Mouse (Mus musculus): Measurements from ENCODE around the gene Ccl24. TPM values are rescaled to one million over a fixed set of nuclear protein-coding genes. Genes with fewer than 3 reads are reported as not detected.
"Not testable (repeated sequence)": the region's sequence is repeated elsewhere in the genome, so short reads cannot be mapped to it uniquely, and the experiment has no call there.

Gene Ccl24
- 3.3 and 3.6 TPM in 2 replicates for polyA plus RNA-seq (2012; rRNA removed)

DNA sequence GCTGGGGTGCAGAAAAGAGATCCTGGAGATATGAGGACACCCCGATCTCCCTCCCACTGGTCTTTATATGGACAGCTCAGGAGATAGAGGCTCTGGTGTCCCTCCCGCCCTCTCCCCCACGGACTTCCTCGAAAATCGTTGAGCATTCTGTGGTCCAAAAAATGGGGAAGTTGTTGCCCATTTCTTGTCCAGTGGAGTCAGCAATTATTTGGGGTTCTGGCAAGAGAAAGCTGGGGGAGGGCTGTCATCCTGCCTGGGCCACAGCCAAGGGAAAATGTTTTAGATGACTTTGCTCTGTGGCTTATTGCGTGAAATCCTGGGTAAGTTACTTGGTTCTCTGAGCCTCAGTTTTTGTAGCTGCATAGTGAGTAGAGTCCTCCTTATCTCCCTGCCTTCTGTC, at the start of gene Ccl24:
Gene Ccl24, minus strand, starts transcription at position 44 of the 400 bp plus-strand sequence.
- 72% methylated on average over 6 of the region's 6 CpGs for WGBS
- no peak for TF ChIP-seq CTCF (IDR thresholded peaks at IDR 0.05; ENCODE audit: extremely low read depth, insufficient read length, insufficient replicate concordance, low read depth, low read length)
- no peak for TF ChIP-seq POLR2A (IDR thresholded peaks at IDR 0.05; ENCODE audit: low read depth, low read length)
- H3K4me1 ChIP-seq (ENCODE audit: control insufficient read depth, insufficient read depth, insufficient read length, low read length), result peaks cover 2% of the 10 kb centered on the region; the same call in 1 of the 2 replicates
- no peak within 1 kb of the TSS for H3K4me3 ChIP-seq (ENCODE audit: low read depth, low read length)
- no peaks in the 10 kb centered on the region for H3K27me3 ChIP-seq (ENCODE audit: control insufficient read depth, insufficient read depth, low read length)
- no peak within 1 kb of the TSS for H3K27ac ChIP-seq (ENCODE audit: insufficient read depth, low read depth, low read length)
- H3K36me3 ChIP-seq (ENCODE audit: control insufficient read depth, insufficient read depth, low read length), result no peaks in the 10 kb centered on the region

DNA sequence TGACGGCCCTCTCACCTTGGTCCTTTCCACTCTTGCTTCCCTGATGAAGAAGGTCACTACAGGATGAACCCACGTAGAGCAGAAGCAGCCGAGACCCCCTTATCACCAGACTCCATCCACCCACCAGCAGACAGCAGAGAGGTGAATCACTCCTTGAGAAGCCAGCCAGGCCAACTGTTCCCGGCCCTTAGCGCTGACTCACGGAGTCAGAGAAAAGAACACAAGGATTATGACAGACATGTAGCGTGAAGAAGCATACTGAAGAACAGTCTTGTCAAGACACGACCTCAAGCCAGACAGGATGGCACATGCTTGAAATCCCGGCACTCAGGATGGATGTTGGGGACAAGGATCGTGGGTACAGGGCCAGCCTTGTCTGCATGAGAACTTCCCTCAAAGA, 48.9 kb upstream of the Ccl24 start:
- Histone ChIP-seq H3K36me3 (ENCODE audit: control insufficient read depth, insufficient read depth, low read length) (no peaks in the 10 kb centered on the region), H3K4me1 (ENCODE audit: control insufficient read depth, insufficient read depth, insufficient read length, low read length) (peaks cover 3% of the 10 kb centered on the region), H3K4me3 (ENCODE audit: low read depth, low read length) (no peak overlapping the region), H3K27me3 (ENCODE audit: control insufficient read depth, insufficient read depth, low read length) (no peaks in the 10 kb centered on the region), H3K27ac (ENCODE audit: insufficient read depth, low read depth, low read length) (no peak overlapping the region)
- TF ChIP-seq POLR2A (IDR thresholded peaks at IDR 0.05; ENCODE audit: low read depth, low read length) (no peak), CTCF (IDR thresholded peaks at IDR 0.05; ENCODE audit: extremely low read depth, insufficient read length, insufficient replicate concordance, low read depth, low read length) (no peak)
- 77% methylated on average over 10 of the region's 10 CpGs for WGBS

DNA sequence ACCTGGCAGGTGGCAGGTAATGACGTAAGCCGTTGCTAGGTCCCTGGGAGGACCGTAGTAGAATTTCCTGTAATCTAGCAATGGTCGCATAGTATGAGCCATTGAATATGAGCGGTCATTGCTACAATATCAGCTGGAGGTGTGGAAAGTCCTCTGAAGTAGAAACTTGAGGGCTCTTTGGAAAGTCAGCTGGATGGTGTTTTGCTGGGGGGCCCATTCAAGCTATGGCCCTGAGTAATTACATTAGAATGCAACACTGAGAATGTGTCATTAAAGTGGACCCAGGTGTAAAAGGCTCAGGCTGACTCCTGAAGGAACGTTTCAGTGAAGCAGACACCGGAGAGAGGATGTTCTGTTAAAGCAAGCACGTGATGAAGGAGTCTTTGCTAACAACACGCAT, 47.7 kb upstream of the Ccl24 start:
- TF ChIP-seq POLR2A (IDR thresholded peaks at IDR 0.05; ENCODE audit: low read depth, low read length), result no peak

DNA sequence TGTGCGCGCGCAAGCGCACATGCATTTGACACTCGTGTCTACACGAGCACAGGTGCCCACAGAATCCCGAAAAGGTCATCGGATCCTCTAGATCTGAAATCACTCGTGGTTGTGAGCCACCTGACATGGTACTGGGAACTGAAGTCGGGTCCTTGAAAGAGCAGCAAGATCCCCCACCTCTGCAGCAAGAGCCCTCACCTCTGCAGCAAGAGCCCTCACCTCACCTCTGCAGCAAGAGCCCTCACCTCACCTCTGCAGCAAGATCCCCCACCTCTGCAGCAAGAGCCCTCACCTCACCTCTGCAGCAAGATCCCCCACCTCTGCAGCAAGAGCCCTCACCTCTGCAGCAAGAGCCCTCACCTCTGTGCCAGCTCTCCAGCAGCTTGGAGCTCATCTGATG, 46.9 kb upstream of the Ccl24 start:
- H3K36me3 ChIP-seq (ENCODE audit: control insufficient read depth, insufficient read depth, low read length); H3K27me3 ChIP-seq (ENCODE audit: control insufficient read depth, insufficient read depth, low read length); H3K4me3 ChIP-seq (ENCODE audit: low read depth, low read length); H3K4me1 ChIP-seq (ENCODE audit: control insufficient read depth, insufficient read depth, insufficient read length, low read length); H3K27ac ChIP-seq (ENCODE audit: insufficient read depth, low read depth, low read length): not testable (repeated sequence)
- 82% methylated on average over 10 of the region's 10 CpGs for WGBS

More for the DNA sequence above, 47.7 kb upstream of the Ccl24 start:
- peaks cover 3% of the 10 kb centered on the region for H3K4me1 ChIP-seq (ENCODE audit: control insufficient read depth, insufficient read depth, insufficient read length, low read length)
- H3K36me3 ChIP-seq (ENCODE audit: control insufficient read depth, insufficient read depth, low read length), result no peaks in the 10 kb centered on the region
- H3K27me3 ChIP-seq (ENCODE audit: control insufficient read depth, insufficient read depth, low read length), result no peaks in the 10 kb centered on the region
- no peak overlapping the region for H3K4me3 ChIP-seq (ENCODE audit: low read depth, low read length)
- 83% methylated on average over 9 of the region's 9 CpGs for WGBS
- H3K27ac ChIP-seq (ENCODE audit: insufficient read depth, low read depth, low read length), result no peak overlapping the region

DNA sequence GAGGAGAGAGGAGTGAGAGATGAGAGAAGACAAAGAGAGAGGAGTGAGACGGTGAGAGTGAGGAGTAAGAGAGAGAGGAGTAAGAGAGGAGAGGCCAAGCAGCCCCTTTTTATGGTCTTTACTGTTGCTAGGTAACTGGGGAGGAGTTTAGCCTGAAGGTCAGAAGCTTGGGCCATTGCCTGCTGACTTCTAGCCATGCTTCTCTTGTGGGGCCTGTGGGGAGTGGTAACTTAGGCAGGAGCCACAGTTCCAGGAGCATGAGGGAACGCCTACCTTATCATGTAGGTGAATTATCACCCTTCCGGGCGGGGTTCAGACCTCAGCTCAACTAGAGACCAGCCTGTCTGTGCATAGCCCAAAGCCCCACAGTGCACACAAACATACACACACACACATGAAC, 36.9 kb upstream of the Ccl24 start:
- no peak overlapping the region for H3K4me3 ChIP-seq (ENCODE audit: low read depth, low read length)
- no peaks in the 10 kb centered on the region for H3K27me3 ChIP-seq (ENCODE audit: control insufficient read depth, insufficient read depth, low read length)
- 29% methylated on average over 4 of the region's 4 CpGs for WGBS
- H3K4me1 ChIP-seq (ENCODE audit: control insufficient read depth, insufficient read depth, insufficient read length, low read length), result peaks cover 2% of the 10 kb centered on the region; the same call in 1 of the 2 replicates
- TF ChIP-seq CTCF (IDR thresholded peaks at IDR 0.05; ENCODE audit: extremely low read depth, insufficient read length, insufficient replicate concordance, low read depth, low read length) (no peak), POLR2A (IDR thresholded peaks at IDR 0.05; ENCODE audit: low read depth, low read length) (no peak)
- no peaks in the 10 kb centered on the region for H3K36me3 ChIP-seq (ENCODE audit: control insufficient read depth, insufficient read depth, low read length)
- H3K27ac ChIP-seq (ENCODE audit: insufficient read depth, low read depth, low read length), result no peak overlapping the region

DNA sequence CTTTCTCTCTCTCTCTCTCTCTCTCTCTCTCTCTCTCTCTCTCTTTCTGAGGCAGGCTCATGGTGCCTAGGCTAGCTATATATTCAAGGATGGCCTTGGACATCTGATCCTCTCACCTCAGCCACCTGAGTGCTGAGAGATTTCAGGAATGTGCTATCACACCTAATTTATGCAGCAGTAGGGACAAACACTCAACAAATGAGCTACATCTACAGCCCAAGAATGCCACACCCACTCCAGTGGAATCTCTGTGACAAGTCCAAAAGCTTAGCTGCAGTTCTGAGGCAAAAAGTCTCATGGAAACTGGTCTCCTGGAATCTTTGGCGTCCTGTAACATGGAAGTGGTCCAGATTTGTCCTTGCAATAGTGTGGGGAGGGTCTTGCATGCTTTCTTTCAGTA, 34.7 kb upstream of the Ccl24 start:
- Histone ChIP-seq H3K27me3 (ENCODE audit: control insufficient read depth, insufficient read depth, low read length) (peaks cover 3% of the 10 kb centered on the region; the same call in 1 of the 2 replicates), H3K27ac (ENCODE audit: insufficient read depth, low read depth, low read length) (no peak overlapping the region), H3K4me1 (ENCODE audit: control insufficient read depth, insufficient read depth, insufficient read length, low read length) (peaks cover 2% of the 10 kb centered on the region; the same call in 1 of the 2 replicates), H3K4me3 (ENCODE audit: low read depth, low read length) (no peak overlapping the region), H3K36me3 (ENCODE audit: control insufficient read depth, insufficient read depth, low read length) (no peaks in the 10 kb centered on the region)
- WGBS, result 46% methylated on average over 1 of the region's 1 CpGs
- TF ChIP-seq POLR2A (IDR thresholded peaks at IDR 0.05; ENCODE audit: low read depth, low read length) (no peak), CTCF (IDR thresholded peaks at IDR 0.05; ENCODE audit: extremely low read depth, insufficient read length, insufficient replicate concordance, low read depth, low read length) (no peak)

DNA sequence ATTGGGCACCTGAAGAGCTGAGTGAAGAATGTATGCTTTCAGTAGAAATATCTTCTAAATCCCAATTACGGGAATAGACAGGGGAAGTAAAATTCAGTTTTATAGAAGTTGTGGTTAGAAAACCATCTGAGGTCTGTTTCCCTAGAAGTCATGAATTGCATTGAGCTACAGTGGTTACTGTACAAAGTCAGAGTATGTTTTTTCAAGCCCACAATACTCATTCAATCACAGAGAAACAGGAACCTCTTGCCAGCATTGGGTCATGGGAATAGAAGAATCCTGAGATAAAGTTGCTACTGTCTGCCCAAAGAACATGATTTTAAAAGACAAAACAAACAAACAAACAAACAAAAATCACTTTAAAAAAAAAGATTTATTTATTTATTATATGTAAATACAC, 33.9 kb upstream of the Ccl24 start:
- H3K27me3 ChIP-seq (ENCODE audit: control insufficient read depth, insufficient read depth, low read length), result not testable (repeated sequence)

DNA sequence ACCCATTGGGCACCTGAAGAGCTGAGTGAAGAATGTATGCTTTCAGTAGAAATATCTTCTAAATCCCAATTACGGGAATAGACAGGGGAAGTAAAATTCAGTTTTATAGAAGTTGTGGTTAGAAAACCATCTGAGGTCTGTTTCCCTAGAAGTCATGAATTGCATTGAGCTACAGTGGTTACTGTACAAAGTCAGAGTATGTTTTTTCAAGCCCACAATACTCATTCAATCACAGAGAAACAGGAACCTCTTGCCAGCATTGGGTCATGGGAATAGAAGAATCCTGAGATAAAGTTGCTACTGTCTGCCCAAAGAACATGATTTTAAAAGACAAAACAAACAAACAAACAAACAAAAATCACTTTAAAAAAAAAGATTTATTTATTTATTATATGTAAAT, 31.8 kb upstream of the Ccl24 start:
- no CpG with 5 or more reads among the region's 1 CpGs for WGBS
- H3K4me1 ChIP-seq (ENCODE audit: control insufficient read depth, insufficient read depth, insufficient read length, low read length), result not testable (repeated sequence)

More for the DNA sequence above, 33.9 kb upstream of the Ccl24 start:
- not testable (repeated sequence) for H3K36me3 ChIP-seq (ENCODE audit: control insufficient read depth, insufficient read depth, low read length); H3K4me1 ChIP-seq (ENCODE audit: control insufficient read depth, insufficient read depth, insufficient read length, low read length); H3K27ac ChIP-seq (ENCODE audit: insufficient read depth, low read depth, low read length); H3K4me3 ChIP-seq (ENCODE audit: low read depth, low read length)
- no CpG with 5 or more reads among the region's 1 CpGs for WGBS

More for the DNA sequence above, 31.8 kb upstream of the Ccl24 start:
- H3K27ac ChIP-seq (ENCODE audit: insufficient read depth, low read depth, low read length); H3K27me3 ChIP-seq (ENCODE audit: control insufficient read depth, insufficient read depth, low read length); H3K4me3 ChIP-seq (ENCODE audit: low read depth, low read length); H3K36me3 ChIP-seq (ENCODE audit: control insufficient read depth, insufficient read depth, low read length): not testable (repeated sequence)
